Mouse (Mus musculus) limb, embryonic 11.5 days (tissue): ENCODE results near the gene Clec2g. TPM values are rescaled to one million over a fixed set of nuclear protein-coding genes. Genes with fewer than 3 reads are reported as not detected.
"Not testable (repeated sequence)": the region's sequence is repeated elsewhere in the genome, so short reads cannot be mapped to it uniquely, and the experiment has no call there.

Source experiments
- ATAC-seq: fragments of 200-750 bp; cut with Nextera tagmentation; 2 replicates; pipeline ENCODE4 v1.8.0; 2017; ENCODE audit warnings: low read depth; ENCODE audit not compliant: insufficient number of reproducible peaks, low FRiP score, low TSS enrichment
- DNase-seq: peaks from one replicate; pipeline ENCODE4 v3.0.0-alpha.2; 2015; ENCODE audit warnings: low spot score
- H3K27ac ChIP-seq: fragments of 300-500 bp; sonication (generic); replicated peaks from 2 replicates; pipeline ENCODE4 v1.5.1; 2014; ENCODE audit warnings: low read depth, mild to moderate bottlenecking, low read length
- H3K27me3 ChIP-seq: fragments of 300-500 bp; sonication (generic); 2 replicates; pipeline ENCODE4 v1.6.1; 2014; ENCODE audit warnings: mild to moderate bottlenecking, low read length, mixed read lengths; ENCODE audit not compliant: control insufficient read depth, insufficient read depth
- H3K36me3 ChIP-seq: fragments of 300-500 bp; sonication (generic); 2 replicates; pipeline ENCODE4 v1.6.1; 2014; ENCODE audit warnings: mild to moderate bottlenecking, low read length, moderate library complexity, mixed read lengths; ENCODE audit not compliant: control insufficient read depth, insufficient read depth
- H3K4me1 ChIP-seq: fragments of 300-500 bp; sonication (generic); 2 replicates; pipeline ENCODE4 v1.6.1; 2014; ENCODE audit warnings: low read length, mixed read lengths; ENCODE audit not compliant: control insufficient read depth, insufficient read depth
- H3K4me2 ChIP-seq: fragments of 300-500 bp; sonication (generic); 2 replicates; pipeline ENCODE4 v1.6.1; 2014; ENCODE audit warnings: low read depth, mild to moderate bottlenecking, moderate library complexity; ENCODE audit not compliant: severe bottlenecking
- H3K4me3 ChIP-seq: fragments of 300-500 bp; sonication (generic); 2 replicates; pipeline ENCODE4 v1.5.1; 2014; ENCODE audit warnings: low read depth, low read length
- H3K9ac ChIP-seq: fragments of 300-500 bp; sonication (generic); 2 replicates; pipeline ENCODE4 v1.6.1; 2014; ENCODE audit warnings: mild to moderate bottlenecking, low read length
- H3K9me3 ChIP-seq: fragments of 300-500 bp; sonication (generic); 2 replicates; pipeline ENCODE4 v1.6.1; 2016; ENCODE audit warnings: low read length; ENCODE audit not compliant: control insufficient read depth
- WGBS: fragments of 180-500 bp; shearing (Covaris S2); extraction: QIAGEN DNeasy Blood & Tissue Kit; methylation state at CpG from one replicate; pipeline ENCODE4 v1.1.7; 2014; 5-methylcytosine and 5-hydroxymethylcytosine counted together
- polyA plus RNA-seq: library from polyadenylated mRNA; unstranded; fragments of >200 nt; fragmentation: Nextera tagmentation; extraction: Ambion mirVana; gene quantifications from 2 replicates; pipeline ENCODE4 v1.2.1, GENCODE M21; 2014

The Clec2g gene
- polyA plus RNA-seq, 1 experiment from 2014 or later = not detected

- ATAC-seq = no peak
- no peak overlapping the region for H3K9ac ChIP-seq
These were observed 34.3 kb downstream of the Clec2g start for GRCm38 (mm10) chr6:128968463-128968862.

GRCm38 (mm10) chr6:128969741-128970140, 35.6 kb downstream of the Clec2g start:
- H3K4me3 ChIP-seq = no peak overlapping the region
- H3K36me3 ChIP-seq = no peaks in the 10 kb centered on the region
- H3K4me2 ChIP-seq = no peak overlapping the region
- no peaks in the 10 kb centered on the region for H3K9me3 ChIP-seq
- 81% methylated on average over 1 of the region's 1 CpGs for WGBS
- H3K27ac ChIP-seq = no peak overlapping the region
- DNase-seq (no peak), ATAC-seq (no peak)
- H3K9ac ChIP-seq = no peak overlapping the region
- H3K4me1 ChIP-seq = no peaks in the 10 kb centered on the region
- no peaks in the 10 kb centered on the region for H3K27me3 ChIP-seq

More at GRCm38 (mm10) chr6:128968463-128968862, 34.3 kb downstream of the Clec2g start:
- DNase-seq = no peak
- Histone ChIP-seq H3K4me1 (no peaks in the 10 kb centered on the region), H3K9me3 (no peaks in the 10 kb centered on the region), H3K4me3 (no peak overlapping the region), H3K27me3 (no peaks in the 10 kb centered on the region), H3K36me3 (no peaks in the 10 kb centered on the region), H3K27ac (no peak overlapping the region), H3K4me2 (no peak overlapping the region)

GRCm38 (mm10) chr6:128970508-128971393, 36.6 kb downstream of the Clec2g start:
- not testable (repeated sequence) for H3K9me3 ChIP-seq, H3K36me3 ChIP-seq, DNase-seq, H3K4me1 ChIP-seq, H3K9ac ChIP-seq, ATAC-seq, H3K4me3 ChIP-seq, H3K4me2 ChIP-seq, H3K27me3 ChIP-seq, H3K27ac ChIP-seq
- WGBS = 95% methylated on average over 20 of the region's 20 CpGs

- no peaks in the 10 kb centered on the region for H3K9me3 ChIP-seq
- no peak overlapping the region for H3K4me2 ChIP-seq
- DNase-seq = no peak
- 78% methylated on average over 1 of the region's 1 CpGs for WGBS
- H3K4me1 ChIP-seq = no peaks in the 10 kb centered on the region
- no peak for ATAC-seq
- H3K4me3 ChIP-seq = no peak overlapping the region
- H3K36me3 ChIP-seq = no peaks in the 10 kb centered on the region
- H3K27me3 ChIP-seq = no peaks in the 10 kb centered on the region
- no peak overlapping the region for H3K9ac ChIP-seq
- H3K27ac ChIP-seq = no peak overlapping the region
These were observed 37.3 kb downstream of the Clec2g start for GRCm38 (mm10) chr6:128971394-128972039.

- no peaks in the 10 kb centered on the region for H3K4me1 ChIP-seq
- ATAC-seq (no peak), DNase-seq (no peak)
- no peaks in the 10 kb centered on the region for H3K9me3 ChIP-seq
- H3K9ac ChIP-seq = no peak overlapping the region
- H3K27me3 ChIP-seq = no peaks in the 10 kb centered on the region
- 78% methylated on average over 2 of the region's 2 CpGs for WGBS
- H3K36me3 ChIP-seq = no peaks in the 10 kb centered on the region
- no peak overlapping the region for H3K27ac ChIP-seq
- no peak overlapping the region for H3K4me2 ChIP-seq
- no peak overlapping the region for H3K4me3 ChIP-seq
These were observed 38.0 kb downstream of the Clec2g start for GRCm38 (mm10) chr6:128972156-128972555.

GRCm38 (mm10) chr6:128972687-128973438, 38.7 kb downstream of the Clec2g start:
- Histone ChIP-seq H3K27ac (no peak overlapping the region), H3K9ac (no peak overlapping the region), H3K9me3 (no peaks in the 10 kb centered on the region), H3K36me3 (no peaks in the 10 kb centered on the region), H3K4me1 (no peaks in the 10 kb centered on the region), H3K27me3 (no peaks in the 10 kb centered on the region), H3K4me3 (no peak overlapping the region), H3K4me2 (no peak overlapping the region)
- no peak for ATAC-seq
- 88% methylated on average over 5 of the region's 5 CpGs for WGBS
- no peak for DNase-seq

GRCm38 (mm10) chr6:128973439-128973697, 39.2 kb downstream of the Clec2g start:
- Histone ChIP-seq H3K36me3 (no peaks in the 10 kb centered on the region), H3K9ac (no peak overlapping the region), H3K4me1 (no peaks in the 10 kb centered on the region), H3K27me3 (no peaks in the 10 kb centered on the region), H3K27ac (no peak overlapping the region), H3K4me2 (no peak overlapping the region), H3K4me3 (no peak overlapping the region), H3K9me3 (no peaks in the 10 kb centered on the region)
- ATAC-seq = no peak
- WGBS = 94% methylated on average over 3 of the region's 3 CpGs
- no peak for DNase-seq

GRCm38 (mm10) chr6:128974850-128975249, 40.7 kb downstream of the Clec2g start:
- H3K27ac ChIP-seq, DNase-seq, H3K4me2 ChIP-seq, ATAC-seq, H3K9me3 ChIP-seq, H3K27me3 ChIP-seq, H3K4me3 ChIP-seq, H3K9ac ChIP-seq, H3K4me1 ChIP-seq, H3K36me3 ChIP-seq: not testable (repeated sequence)
